Mouse (Mus musculus) hindbrain, embryonic 16.5 days (tissue): ENCODE data around the gene Fam69a. TPM values are rescaled to one million over a fixed set of nuclear protein-coding genes. Genes with fewer than 3 reads are reported as not detected.

Experiments
- ATAC-seq: fragments of 200-750 bp; cut with Nextera tagmentation; 2 replicates; pipeline ENCODE4 v1.8.0; 2017; ENCODE audit warnings: moderate TSS enrichment, moderate library complexity
- H3K27ac ChIP-seq: fragments of 300-500 bp; sonication (generic); 2 replicates; pipeline ENCODE4 v1.5.1; 2014; ENCODE audit warnings: low read depth, mild to moderate bottlenecking, control low read depth, low read length, moderate library complexity
- H3K27me3 ChIP-seq: fragments of 300-500 bp; sonication (generic); replicated peaks from 2 replicates; pipeline ENCODE4 v1.6.1; 2014; ENCODE audit warnings: low read length; ENCODE audit not compliant: control insufficient read depth, insufficient read depth
- H3K36me3 ChIP-seq: fragments of 300-500 bp; sonication (generic); 2 replicates; pipeline ENCODE4 v1.6.1; 2014; ENCODE audit warnings: mild to moderate bottlenecking, low read length, moderate library complexity, mixed read lengths; ENCODE audit not compliant: control insufficient read depth, insufficient read depth
- H3K4me1 ChIP-seq: fragments of 300-500 bp; sonication (generic); 2 replicates; pipeline ENCODE4 v1.6.1; 2014; ENCODE audit warnings: low read depth, low read length; ENCODE audit not compliant: control insufficient read depth, insufficient read depth
- H3K4me2 ChIP-seq: fragments of 300-500 bp; sonication (generic); 2 replicates; pipeline ENCODE4 v1.6.1; 2014; ENCODE audit warnings: mild to moderate bottlenecking, low read length, control low read depth, moderate library complexity
- H3K4me3 ChIP-seq: fragments of 300-500 bp; sonication (generic); 2 replicates; pipeline ENCODE4 v1.5.1; 2014; ENCODE audit warnings: mild to moderate bottlenecking, low read length, control low read depth, moderate library complexity
- H3K9ac ChIP-seq: fragments of 300-500 bp; sonication (generic); 2 replicates; pipeline ENCODE4 v1.6.1; 2014; ENCODE audit warnings: low read depth, mild to moderate bottlenecking, control low read depth, low read length, moderate library complexity
- H3K9me3 ChIP-seq: fragments of 300-500 bp; sonication (generic); 2 replicates; pipeline ENCODE4 v1.6.1; 2014; ENCODE audit warnings: mild to moderate bottlenecking, low read length, moderate library complexity; ENCODE audit not compliant: control insufficient read depth
- whole genome bisulfite sequencing: fragments of 180-500 bp; shearing (Covaris S2); extraction: QIAGEN DNeasy Blood & Tissue Kit; methylation state at CpG from one replicate; pipeline ENCODE4 v1.1.7; 2014; 5-methylcytosine and 5-hydroxymethylcytosine counted together
- polyA plus RNA-seq: library from polyadenylated mRNA; unstranded; fragments of >200 nt; fragmentation: Nextera tagmentation; extraction: Ambion mirVana; gene quantifications from 2 replicates; pipeline ENCODE4 v1.2.1, GENCODE M21; 2015

Gene Fam69a
- polyA plus RNA-seq, 1 experiment from 2014 or later: 73.3 TPM

GRCm38 (mm10) chr5:107961438-107962251 lies 25.2 kb downstream of the Fam69a start:
- H3K27ac ChIP-seq: no peak overlapping the region; the same call in 1 of the 2 replicates
- peak overlapping the region; percentile 31 for H3K4me2 ChIP-seq
- ATAC-seq: no peak
- no peaks in the 10 kb centered on the region for H3K36me3 ChIP-seq
- H3K9ac ChIP-seq: no peak overlapping the region
- peaks cover 12% of the 10 kb centered on the region for H3K4me1 ChIP-seq
- H3K27me3 ChIP-seq: no peaks in the 10 kb centered on the region
- WGBS: 50% methylated on average over 16 of the region's 16 CpGs
- H3K9me3 ChIP-seq: no peaks in the 10 kb centered on the region
- H3K4me3 ChIP-seq: no peak overlapping the region

- 77% methylated on average over 14 of the region's 14 CpGs for WGBS
- ATAC-seq: peak; percentile 50; the same call in 1 of the 2 replicates
- Histone ChIP-seq H3K9ac (no peak overlapping the region), H3K9me3 (no peaks in the 10 kb centered on the region), H3K4me2 (no peak overlapping the region), H3K27me3 (no peaks in the 10 kb centered on the region), H3K4me3 (no peak overlapping the region), H3K27ac (no peak overlapping the region), H3K36me3 (no peaks in the 10 kb centered on the region), H3K4me1 (peaks cover 12% of the 10 kb centered on the region)
Observed at GRCm38 (mm10) chr5:107960532-107961202, 26.2 kb downstream of the Fam69a start.

- 79% methylated on average over 8 of the region's 8 CpGs for WGBS
- H3K9me3 ChIP-seq: no peaks in the 10 kb centered on the region
- H3K4me1 ChIP-seq: peaks cover 12% of the 10 kb centered on the region
- no peaks in the 10 kb centered on the region for H3K27me3 ChIP-seq
- ATAC-seq: no peak
- no peaks in the 10 kb centered on the region for H3K36me3 ChIP-seq
- no peak overlapping the region for H3K27ac ChIP-seq
- no peak overlapping the region for H3K4me3 ChIP-seq
- H3K9ac ChIP-seq: no peak overlapping the region
- H3K4me2 ChIP-seq: no peak overlapping the region
Observed at GRCm38 (mm10) chr5:107959624-107960300, 27.1 kb downstream of the Fam69a start.

GRCm38 (mm10) chr5:107950643-107951042 lies 36.2 kb downstream of the Fam69a start:
- H3K36me3 ChIP-seq: no peaks in the 10 kb centered on the region
- ATAC-seq: no peak
- no peak overlapping the region for H3K4me2 ChIP-seq
- WGBS: 82% methylated on average over 5 of the region's 5 CpGs
- H3K4me1 ChIP-seq: peaks cover 6% of the 10 kb centered on the region; the same call in 1 of the 2 replicates
- no peak overlapping the region for H3K4me3 ChIP-seq
- H3K27ac ChIP-seq: no peak overlapping the region
- no peak overlapping the region for H3K9ac ChIP-seq
- H3K27me3 ChIP-seq: no peaks in the 10 kb centered on the region
- no peaks in the 10 kb centered on the region for H3K9me3 ChIP-seq

- ATAC-seq: no peak
- Histone ChIP-seq H3K4me1 (peaks cover 6% of the 10 kb centered on the region; the same call in 1 of the 2 replicates), H3K9ac (no peak overlapping the region), H3K9me3 (no peaks in the 10 kb centered on the region), H3K27me3 (no peaks in the 10 kb centered on the region), H3K4me3 (no peak overlapping the region), H3K36me3 (no peaks in the 10 kb centered on the region), H3K4me2 (no peak overlapping the region), H3K27ac (no peak overlapping the region)
- WGBS: 90% methylated on average over 3 of the region's 3 CpGs
Observed at GRCm38 (mm10) chr5:107949607-107950006, 37.3 kb downstream of the Fam69a start.

GRCm38 (mm10) chr5:107948899-107949298 lies 38.0 kb downstream of the Fam69a start:
- WGBS: 74% methylated on average over 1 of the region's 1 CpGs
- H3K4me1 ChIP-seq: peaks cover 6% of the 10 kb centered on the region; the same call in 1 of the 2 replicates
- no peak overlapping the region for H3K4me3 ChIP-seq
- no peak overlapping the region for H3K27ac ChIP-seq
- no peak overlapping the region for H3K9ac ChIP-seq
- no peaks in the 10 kb centered on the region for H3K36me3 ChIP-seq
- ATAC-seq: no peak
- H3K27me3 ChIP-seq: no peaks in the 10 kb centered on the region
- no peak overlapping the region for H3K4me2 ChIP-seq
- H3K9me3 ChIP-seq: no peaks in the 10 kb centered on the region

GRCm38 (mm10) chr5:107947548-107947947 lies 39.3 kb downstream of the Fam69a start:
- peak; percentile 62 for ATAC-seq
- H3K4me1 ChIP-seq: peaks cover 6% of the 10 kb centered on the region; the same call in 1 of the 2 replicates
- no peak overlapping the region for H3K4me3 ChIP-seq
- H3K36me3 ChIP-seq: no peaks in the 10 kb centered on the region
- no peak overlapping the region for H3K27ac ChIP-seq
- no peak overlapping the region for H3K4me2 ChIP-seq
- WGBS: 67% methylated on average over 2 of the region's 2 CpGs
- no peaks in the 10 kb centered on the region for H3K9me3 ChIP-seq
- no peak overlapping the region for H3K9ac ChIP-seq
- H3K27me3 ChIP-seq: no peaks in the 10 kb centered on the region

GRCm38 (mm10) chr5:107946475-107946874 lies 40.4 kb downstream of the Fam69a start:
- ATAC-seq: no peak
- no peaks in the 10 kb centered on the region for H3K9me3 ChIP-seq

GRCm38 (mm10) chr5:107943526-107943925 lies 43.4 kb downstream of the Fam69a start:
- no peaks in the 10 kb centered on the region for H3K36me3 ChIP-seq
- no peaks in the 10 kb centered on the region for H3K9me3 ChIP-seq
- no peak overlapping the region for H3K27ac ChIP-seq
- no peak overlapping the region for H3K4me2 ChIP-seq
- no peak for ATAC-seq
- no peaks in the 10 kb centered on the region for H3K27me3 ChIP-seq
- no peak overlapping the region for H3K4me3 ChIP-seq
- WGBS: 86% methylated on average over 6 of the region's 6 CpGs
- no peak overlapping the region for H3K9ac ChIP-seq
- H3K4me1 ChIP-seq: peaks cover 6% of the 10 kb centered on the region; the same call in 1 of the 2 replicates

More at GRCm38 (mm10) chr5:107946475-107946874, 40.4 kb downstream of the Fam69a start:
- H3K4me3 ChIP-seq: no peak overlapping the region
- no peak overlapping the region for H3K27ac ChIP-seq
- no peaks in the 10 kb centered on the region for H3K36me3 ChIP-seq
- H3K27me3 ChIP-seq: no peaks in the 10 kb centered on the region
- WGBS: 97% methylated on average over 1 of the region's 1 CpGs
- no peak overlapping the region for H3K9ac ChIP-seq
- no peak overlapping the region for H3K4me2 ChIP-seq
- peaks cover 6% of the 10 kb centered on the region; the same call in 1 of the 2 replicates for H3K4me1 ChIP-seq
